Mouse (Mus musculus): ENCODE results near the gene Ccr3.

- no peak for TF ChIP-seq POLR2A (IDR thresholded peaks at IDR 0.05; ENCODE audit: low read depth, low read length)
- no peak for TF ChIP-seq CTCF (IDR thresholded peaks at IDR 0.05; ENCODE audit: extremely low read depth, insufficient read length, insufficient replicate concordance, low read depth, low read length)
Observed at GRCm38 (mm10) chr9:124056158-124056709, 34.5 kb downstream of the Ccr3 start.

Measured in small intestine, adult 2 months (tissue).